In genomic region chr8:69399956-69400443, GRCm38 (mm10) we compare ENCODE assay signal across 9 mouse cellular contexts. TPM values are rescaled to one million over a fixed set of nuclear protein-coding genes. Genes with fewer than 3 reads are reported as not detected.
DNase-seq lines count a peak whose midpoint lies in the region; ATAC-seq and TF ChIP-seq lines count a peak whose summit lies in the region.
"Had no signal": no experiment of that assay in that cellular context is flagged by ENCODE, and none has a peak within 500 bp of the region (broad histone marks: within the 10 kb centered on the region; RNA-seq: fewer than 3 reads in every experiment).

No protein-coding gene starts in this region.

- peak; percentile 7 for DNase-seq in heart, adult 8-10 months (ENCODE audit: low spot score)
- DNase-seq in heart, adult 9 months (ENCODE audit: low spot score in 2 of 2) = no peak
- peak; percentile 46 for DNase-seq in ES-CJ7 (ENCODE audit: low read depth, low spot score)
- no peak for DNase-seq in hindbrain, embryonic 10.5 days (ENCODE audit: low spot score)
- peak; percentile 7 for DNase-seq in lung, postnatal 0 days (ENCODE audit: low spot score)
- no peak for DNase-seq in urinary bladder, postnatal 4 days (ENCODE audit: low spot score in 2 of 2)
- no peak for DNase-seq in kidney, adult 18-20 months
- no peak for DNase-seq in adrenal gland, adult 8-10 months

- no peaks in the 10 kb centered on the region for H3K36me3 ChIP-seq in hindbrain, embryonic 10.5 days
- H3K36me3 ChIP-seq in lung, postnatal 0 days (ENCODE audit: insufficient read depth, low read length) = no peaks in the 10 kb centered on the region

- no peak for TF ChIP-seq EP300 in lung, postnatal 0 days (IDR thresholded peaks at IDR 0.05)

- no peak for TF ChIP-seq CTCF in lung, postnatal 0 days (IDR thresholded peaks at IDR 0.05)

- H3K4me2 ChIP-seq in lung, postnatal 0 days (replicated peaks; ENCODE audit: low read depth, low read length) = peak overlapping the region; percentile 76

- WGBS in hindbrain, embryonic 10.5 days = 76% methylated on average over 4 of the region's 4 CpGs
- WGBS in lung, postnatal 0 days = 49% methylated on average over 4 of the region's 4 CpGs

- 0 out of 2 replicates have a peak, but pooled peaks cover 4% of the 10 kb centered on the region for H3K9me3 ChIP-seq in hindbrain, embryonic 10.5 days
- no peaks in the 10 kb centered on the region for H3K9me3 ChIP-seq in lung, postnatal 0 days (ENCODE audit: low read length)

- ATAC-seq in lung, postnatal 0 days = no peak

- no peaks in the 10 kb centered on the region for H3K27me3 ChIP-seq in hindbrain, embryonic 10.5 days (ENCODE audit: insufficient read depth, poor library complexity, severe bottlenecking)
- H3K27me3 ChIP-seq in lung, postnatal 0 days (replicated peaks; ENCODE audit: insufficient read depth, low read length) = no peaks in the 10 kb centered on the region

- H3K4me3 ChIP-seq in hindbrain, embryonic 10.5 days = peak overlapping the region; percentile 59
- H3K4me3 ChIP-seq in lung, postnatal 0 days (ENCODE audit: low read depth, low read length) = peak overlapping the region; percentile 49; the same call in 1 of the 2 replicates
- H3K4me3 ChIP-seq: myocyte had no signal

- peak overlapping the region; percentile 39; the same call in 1 of the 2 replicates for H3K9ac ChIP-seq in lung, postnatal 0 days (replicated peaks; ENCODE audit: low read depth)

- peaks cover 16% of the 10 kb centered on the region for H3K4me1 ChIP-seq in hindbrain, embryonic 10.5 days (replicated peaks)
- H3K4me1 ChIP-seq in lung, postnatal 0 days (ENCODE audit: insufficient read depth, low read depth, low read length) = no peaks in the 10 kb centered on the region

- peak overlapping the region; percentile 87 for H3K27ac ChIP-seq in hindbrain, embryonic 10.5 days
- H3K27ac ChIP-seq in lung, postnatal 0 days (ENCODE audit: low read length) = peak overlapping the region; percentile 79

RNA-seq across cellular contexts. Expression of gene Gm9495, which starts 53.4 kb away (rescaled TPM):
- total RNA-seq in heart, adult 8-10 months (2022) = not detected
- polyA plus RNA-seq in hindbrain, embryonic 10.5 days (2016; fragmentation: Nextera tagmentation; extraction: Ambion mirVana) = not detected in 2 replicates
- not detected in 2 replicates for polyA plus RNA-seq in lung, postnatal 0 days (2015; fragmentation: Nextera tagmentation; extraction: Ambion mirVana)
- total RNA-seq in adrenal gland, adult 8-10 months (2022) = under 1 TPM in 1 of 4 experiments, not detected in 3; 0.71 TPM
- polyA plus RNA-seq: myocyte had no signal

Comparison
In these comparisons a context has a peak if more than half of its experiments do, and no peak if none do; other contexts are left out.
1. DNase-seq: peak in heart, adult 8-10 months (single experiment), ES-CJ7 (single experiment) and lung, postnatal 0 days (single experiment); none in heart, adult 9 months (0 of 2), hindbrain, embryonic 10.5 days (single experiment), urinary bladder, postnatal 4 days (0 of 2), kidney, adult 18-20 months (single experiment) and adrenal gland, adult 8-10 months (single experiment).